Mouse (Mus musculus) kidney, postnatal 0 days (tissue): Measurements from ENCODE around the gene Ccser1. TPM values are rescaled to one million over a fixed set of nuclear protein-coding genes. Genes with fewer than 3 reads are reported as not detected.
A peak's percentile ranks its signal among the peaks of the same experiment; 100 is the strongest.

Source experiments
- ATAC-seq: fragments of 200-750 bp; cut with Nextera tagmentation; replicated peaks from 2 replicates; pipeline ENCODE4 v1.8.0; 2017; ENCODE audit warnings: low read depth, moderate number of reproducible peaks, moderate TSS enrichment, moderate library complexity; ENCODE audit not compliant: low FRiP score
- DNase-seq: peaks from one replicate; pipeline ENCODE4 v3.0.0-alpha.2; 2016; ENCODE audit warnings: low spot score
- H3K27ac ChIP-seq: fragments of 300-500 bp; sonication (generic); 2 replicates; pipeline ENCODE4 v1.5.1; 2014; ENCODE audit warnings: mild to moderate bottlenecking
- H3K27me3 ChIP-seq: fragments of 300-500 bp; sonication (generic); 2 replicates; pipeline ENCODE4 v1.6.1; 2014; ENCODE audit warnings: low read length, mixed read lengths; ENCODE audit not compliant: insufficient read depth
- H3K36me3 ChIP-seq: fragments of 300-500 bp; sonication (generic); 2 replicates; pipeline ENCODE4 v1.6.1; 2014; ENCODE audit warnings: low read length, mixed read lengths; ENCODE audit not compliant: insufficient read depth
- H3K4me1 ChIP-seq: fragments of 300-500 bp; sonication (generic); replicated peaks from 2 replicates; pipeline ENCODE4 v1.6.1; 2014; ENCODE audit warnings: antibody characterized with exemption, low read length, mixed read lengths; ENCODE audit not compliant: insufficient read depth
- H3K4me2 ChIP-seq: fragments of 300-500 bp; sonication (generic); 2 replicates; pipeline ENCODE4 v1.6.1; 2014; ENCODE audit warnings: mild to moderate bottlenecking, low read length, moderate library complexity, mixed read lengths
- H3K4me3 ChIP-seq: fragments of 300-500 bp; sonication (generic); replicated peaks from 2 replicates; pipeline ENCODE4 v1.5.1; 2014; ENCODE audit warnings: low read depth, low read length
- H3K9ac ChIP-seq: fragments of 300-500 bp; sonication (generic); 2 replicates; pipeline ENCODE4 v1.6.1; 2014; ENCODE audit warnings: low read depth, low read length
- H3K9me3 ChIP-seq: fragments of 300-500 bp; sonication (generic); replicated peaks from 2 replicates; pipeline ENCODE4 v1.6.1; 2016; ENCODE audit warnings: low read length, inconsistent platforms, mixed read lengths
- CTCF ChIP-seq: IDR thresholded peaks from 2 replicates; pipeline ENCODE4 v1.5.1; 2016; ENCODE audit warnings: antibody characterized with exemption, low read depth, mild to moderate bottlenecking, moderate library complexity
- WGBS: fragments of 180-500 bp; shearing (Covaris S2); extraction: QIAGEN DNeasy Blood & Tissue Kit; methylation state at CpG from one replicate; pipeline ENCODE4 v1.1.7; 2014; 5-methylcytosine and 5-hydroxymethylcytosine counted together
- polyA plus RNA-seq: library from polyadenylated mRNA; unstranded; fragments of >200 nt; fragmentation: Nextera tagmentation; extraction: Ambion mirVana; gene quantifications from 2 replicates; pipeline ENCODE4 v1.2.1, GENCODE M21; 2015

Gene Ccser1
- 16.7 and 18.1 TPM in 2 replicates for polyA plus RNA-seq

DNA sequence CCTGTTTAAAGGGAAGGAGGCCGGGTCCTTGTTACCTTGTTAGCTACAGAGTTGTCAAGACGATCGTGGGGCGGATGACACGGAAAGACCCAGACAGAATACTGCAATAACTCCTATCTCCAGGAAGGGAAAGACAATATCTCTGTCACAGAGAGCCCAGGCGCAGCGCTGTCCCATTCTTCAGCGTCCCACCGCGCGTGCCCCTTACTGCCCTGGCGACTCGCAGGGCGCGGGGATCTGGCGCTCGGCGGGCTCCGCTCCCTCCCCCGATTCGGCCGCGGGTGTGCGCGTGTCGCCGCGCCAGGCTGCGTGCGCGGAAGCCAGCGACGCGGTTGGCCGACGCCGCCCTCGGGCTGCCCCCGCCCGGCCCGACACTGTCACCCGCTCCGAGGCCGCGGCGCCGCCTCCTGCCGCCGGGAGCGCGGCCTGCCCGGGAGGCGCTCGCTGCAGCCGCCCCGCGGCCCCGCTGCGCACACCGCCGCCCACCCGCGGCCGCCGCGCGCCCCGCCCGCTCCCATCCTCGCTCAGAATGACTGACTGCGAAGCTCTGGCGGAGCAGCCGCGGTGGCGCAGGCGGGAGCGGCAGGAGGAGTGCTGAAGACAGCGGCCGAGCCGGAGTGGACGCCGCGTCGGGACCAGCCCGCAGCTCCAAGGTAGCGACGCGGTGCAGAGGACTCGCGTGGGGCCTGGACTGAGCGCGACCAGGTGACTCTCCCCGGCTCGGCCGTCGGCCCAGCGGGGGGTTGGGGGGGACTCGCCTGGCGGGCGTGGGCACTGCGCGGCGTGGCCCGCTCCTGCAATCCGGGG lies at the start of gene Ccser1:
Gene Ccser1, plus strand, starts transcription at position 376 of the 807 bp plus-strand sequence.
- Histone ChIP-seq H3K4me1 (no peaks in the 10 kb centered on the region; the same call in 1 of the 2 replicates), H3K36me3 (no peaks in the 10 kb centered on the region), H3K27ac (peak within 1 kb of the TSS; percentile 75), H3K27me3 (no peaks in the 10 kb centered on the region), H3K4me2 (peak within 1 kb of the TSS; percentile 97), H3K9ac (peak within 1 kb of the TSS; percentile 69), H3K4me3 (peak within 1 kb of the TSS; percentile 84), H3K9me3 (no peaks in the 10 kb centered on the region)
- ATAC-seq (peak; percentile 92), DNase-seq (peak; percentile 78)
- under 1% methylated on average over 98 of the region's 105 CpGs for WGBS
- no peak for TF ChIP-seq CTCF

- DNase-seq (no peak), ATAC-seq (no peak)
- Histone ChIP-seq H3K27me3 (no peaks in the 10 kb centered on the region), H3K4me1 (no peaks in the 10 kb centered on the region), H3K36me3 (no peaks in the 10 kb centered on the region), H3K27ac (no peak overlapping the region), H3K9me3 (no peaks in the 10 kb centered on the region), H3K4me2 (no peak overlapping the region), H3K9ac (no peak overlapping the region), H3K4me3 (no peak overlapping the region)
- no peak for TF ChIP-seq CTCF
- WGBS, result 90% methylated on average over 2 of the region's 2 CpGs
These were observed 43.7 kb upstream of the Ccser1 start for GRCm38 (mm10) chr6:61136436-61136835.

GRCm38 (mm10) chr6:61143031-61143430 lies 37.1 kb upstream of the Ccser1 start:
- Histone ChIP-seq H3K4me2 (no peak overlapping the region), H3K4me1 (no peaks in the 10 kb centered on the region), H3K27me3 (no peaks in the 10 kb centered on the region), H3K4me3 (no peak overlapping the region), H3K9ac (no peak overlapping the region), H3K36me3 (no peaks in the 10 kb centered on the region), H3K9me3 (no peaks in the 10 kb centered on the region), H3K27ac (no peak overlapping the region)
- DNase-seq, result no peak
- ATAC-seq, result no peak
- 48% methylated on average over 1 of the region's 1 CpGs for WGBS
- no peak for TF ChIP-seq CTCF

- no peak for TF ChIP-seq CTCF
- Histone ChIP-seq H3K4me1 (no peaks in the 10 kb centered on the region), H3K36me3 (no peaks in the 10 kb centered on the region), H3K9me3 (no peaks in the 10 kb centered on the region), H3K27me3 (no peaks in the 10 kb centered on the region), H3K4me3 (no peak overlapping the region), H3K27ac (no peak overlapping the region), H3K4me2 (no peak overlapping the region), H3K9ac (no peak overlapping the region)
- DNase-seq (no peak), ATAC-seq (no peak)
- 64% methylated on average over 3 of the region's 3 CpGs for WGBS
These were observed 27.2 kb upstream of the Ccser1 start for GRCm38 (mm10) chr6:61152924-61153323.

DNA sequence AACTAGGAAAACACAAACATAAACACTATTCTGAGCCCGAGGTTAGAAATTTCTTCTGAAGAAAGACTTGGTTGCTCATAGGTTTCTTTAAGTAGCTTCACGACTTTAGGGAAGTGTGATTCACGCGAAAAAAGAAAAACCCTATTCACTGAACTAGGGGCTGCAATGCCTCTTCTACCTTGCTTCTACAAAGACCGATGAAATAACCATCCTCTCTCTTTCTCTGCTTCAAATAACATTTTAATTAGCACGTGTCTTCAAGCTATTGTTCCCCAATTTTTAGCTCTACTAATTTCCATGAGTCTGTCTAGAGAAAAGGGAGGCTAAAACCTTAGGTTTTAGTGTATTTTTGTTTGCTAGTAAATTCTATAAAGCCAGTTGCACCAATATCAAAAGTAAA lies 25.5 kb upstream of the Ccser1 start:
- ATAC-seq (no peak), DNase-seq (no peak)
- Histone ChIP-seq H3K4me1 (no peaks in the 10 kb centered on the region), H3K4me3 (no peak overlapping the region), H3K9me3 (no peaks in the 10 kb centered on the region), H3K4me2 (no peak overlapping the region), H3K9ac (no peak overlapping the region), H3K27ac (no peak overlapping the region), H3K36me3 (no peaks in the 10 kb centered on the region), H3K27me3 (no peaks in the 10 kb centered on the region)
- TF ChIP-seq CTCF, result no peak
- WGBS, result 71% methylated on average over 6 of the region's 6 CpGs

DNA sequence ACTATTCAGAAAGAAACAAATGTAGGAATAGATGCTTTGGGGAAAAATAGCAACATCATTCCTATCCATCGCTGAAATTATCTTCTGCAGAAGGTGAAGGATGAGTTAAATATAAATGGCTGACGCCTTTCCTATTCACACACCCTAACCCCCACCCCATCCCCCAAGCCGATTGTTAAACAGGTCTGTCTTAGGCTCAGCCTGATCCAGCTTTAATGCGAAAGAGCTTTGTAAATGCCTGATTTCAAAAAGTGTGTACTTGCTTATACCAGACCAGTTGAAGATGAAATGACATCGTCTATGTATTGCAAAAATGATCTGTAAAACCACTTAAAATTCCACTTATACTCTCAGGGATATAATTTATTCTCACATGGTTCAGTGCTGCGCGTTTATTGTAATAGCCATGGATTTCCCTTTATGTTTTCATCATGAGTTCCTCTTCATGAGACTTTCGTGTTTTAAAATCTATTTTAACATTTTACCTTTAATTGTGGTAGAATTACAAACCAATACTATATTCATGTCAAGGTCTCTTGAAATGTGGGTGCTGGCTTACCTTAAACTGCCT lies 25.0 kb upstream of the Ccser1 start:
- H3K27me3 ChIP-seq, result no peaks in the 10 kb centered on the region
- H3K9ac ChIP-seq, result no peak overlapping the region
- H3K27ac ChIP-seq, result no peak overlapping the region
- no peaks in the 10 kb centered on the region for H3K4me1 ChIP-seq
- H3K9me3 ChIP-seq, result no peaks in the 10 kb centered on the region
- no peak overlapping the region for H3K4me2 ChIP-seq
- DNase-seq (no peak), ATAC-seq (no peak)
- WGBS, result 73% methylated on average over 8 of the region's 8 CpGs
- TF ChIP-seq CTCF, result no peak
- no peaks in the 10 kb centered on the region for H3K36me3 ChIP-seq
- no peak overlapping the region for H3K4me3 ChIP-seq
